Mouse (Mus musculus): ENCODE results near the gene Ly86. TPM values are rescaled to one million over a fixed set of nuclear protein-coding genes. Genes with fewer than 3 reads are reported as not detected.

Gene Ly86
- polyA plus RNA-seq, 1 experiment from 2014 or later = 5.1 TPM

- 1% methylated on average over 25 of the region's 25 CpGs for WGBS
These were observed 32.6 kb upstream of the Ly86 start for GRCm38 (mm10) chr13:37312222-37312928.

DNA sequence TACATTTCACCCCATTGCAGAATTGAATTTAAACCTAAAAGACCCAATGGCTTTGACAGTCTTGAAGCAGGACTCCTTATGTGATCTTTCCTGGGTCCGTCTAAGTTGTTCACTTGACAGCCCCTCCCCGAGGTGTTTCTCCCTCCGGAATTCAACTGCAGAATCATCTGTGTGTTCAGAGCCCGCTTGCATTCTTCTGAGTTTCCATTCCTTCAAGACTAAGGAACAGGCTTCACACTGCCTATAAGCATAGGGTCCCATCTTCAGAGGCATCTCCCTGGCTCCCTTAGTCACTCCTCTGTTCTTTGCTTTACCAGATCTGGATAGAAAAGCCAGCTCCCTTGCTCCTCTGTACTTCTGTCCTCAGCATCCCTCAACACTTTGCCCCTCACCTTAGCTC, 32.1 kb upstream of the Ly86 start:
- ATAC-seq (ENCODE audit: low read depth) = peak; percentile 4; the same call in 1 of the 2 replicates
- WGBS = 31% methylated on average over 4 of the region's 4 CpGs
- no peak overlapping the region for H3K27ac ChIP-seq (ENCODE audit: low read depth, low read length)
- peak overlapping the region; percentile 26; the same call in 1 of the 2 replicates for H3K4me2 ChIP-seq (ENCODE audit: low read depth, low read length)
- peaks cover 10% of the 10 kb centered on the region; the same call in 1 of the 2 replicates for H3K4me1 ChIP-seq (ENCODE audit: control insufficient read depth, insufficient read depth, low read length)
- H3K27me3 ChIP-seq (ENCODE audit: control insufficient read depth, insufficient read depth, low read length) = no peaks in the 10 kb centered on the region
- H3K36me3 ChIP-seq (ENCODE audit: control insufficient read depth, insufficient read depth, low read length) = no peaks in the 10 kb centered on the region
- no peak overlapping the region for H3K4me3 ChIP-seq (ENCODE audit: low read depth, low read length)
- no peaks in the 10 kb centered on the region for H3K9me3 ChIP-seq (ENCODE audit: control insufficient read depth, low read length)
- 0 out of 2 replicates have a peak overlapping the region, but pooled peaks have one; percentile 4 for H3K9ac ChIP-seq (replicated peaks; ENCODE audit: low read depth, low read length)

More at GRCm38 (mm10) chr13:37312222-37312928, 32.6 kb upstream of the Ly86 start:
- no peaks in the 10 kb centered on the region for H3K9me3 ChIP-seq (ENCODE audit: control insufficient read depth, low read length)
- H3K27me3 ChIP-seq (ENCODE audit: control insufficient read depth, insufficient read depth, low read length) = no peaks in the 10 kb centered on the region
- H3K36me3 ChIP-seq (ENCODE audit: control insufficient read depth, insufficient read depth, low read length) = no peaks in the 10 kb centered on the region
- H3K4me3 ChIP-seq (ENCODE audit: low read depth, low read length) = peak overlapping the region; percentile 29
- peak overlapping the region; percentile 84 for H3K27ac ChIP-seq (ENCODE audit: low read depth, low read length)
- H3K4me2 ChIP-seq (ENCODE audit: low read depth, low read length) = peak overlapping the region; percentile 59
- H3K9ac ChIP-seq (replicated peaks; ENCODE audit: low read depth, low read length) = peak overlapping the region; percentile 55
- H3K4me1 ChIP-seq (ENCODE audit: control insufficient read depth, insufficient read depth, low read length) = peaks cover 10% of the 10 kb centered on the region; the same call in 1 of the 2 replicates
- ATAC-seq (ENCODE audit: low read depth) = peak; percentile 98

DNA sequence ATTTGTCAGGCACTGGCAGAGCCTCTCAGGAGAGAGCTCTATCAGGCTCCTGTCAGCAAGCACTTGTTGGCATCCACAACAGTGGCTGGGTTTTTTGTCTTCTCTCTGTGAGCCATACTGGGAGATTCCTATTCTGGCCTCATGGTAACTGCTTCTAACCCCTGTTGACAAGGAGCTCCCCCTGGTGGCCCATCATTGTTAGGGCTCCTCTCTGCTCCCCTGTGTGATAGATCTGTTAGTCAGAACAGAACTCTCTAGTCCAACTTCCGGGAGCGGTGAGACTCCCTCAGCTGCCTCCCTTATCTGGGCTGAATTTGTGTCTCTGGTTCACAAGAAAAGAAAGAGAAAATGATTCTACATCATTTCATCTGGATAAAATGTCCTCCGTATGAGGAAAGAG, 19.5 kb upstream of the Ly86 start:
- H3K36me3 ChIP-seq (ENCODE audit: control insufficient read depth, insufficient read depth, low read length) = no peaks in the 10 kb centered on the region
- no peak overlapping the region for H3K4me3 ChIP-seq (ENCODE audit: low read depth, low read length)
- H3K27me3 ChIP-seq (ENCODE audit: control insufficient read depth, insufficient read depth, low read length) = no peaks in the 10 kb centered on the region
- no peak overlapping the region for H3K9ac ChIP-seq (replicated peaks; ENCODE audit: low read depth, low read length)
- H3K27ac ChIP-seq (ENCODE audit: low read depth, low read length) = no peak overlapping the region
- no peak overlapping the region for H3K4me2 ChIP-seq (ENCODE audit: low read depth, low read length)
- no peaks in the 10 kb centered on the region for H3K4me1 ChIP-seq (ENCODE audit: control insufficient read depth, insufficient read depth, low read length)
- WGBS = 89% methylated on average over 3 of the region's 3 CpGs
- H3K9me3 ChIP-seq (ENCODE audit: control insufficient read depth, low read length) = no peaks in the 10 kb centered on the region
- no peak for ATAC-seq (ENCODE audit: low read depth)

- Histone ChIP-seq H3K4me2 (ENCODE audit: low read depth, low read length) (no peak overlapping the region), H3K36me3 (ENCODE audit: control insufficient read depth, insufficient read depth, low read length) (no peaks in the 10 kb centered on the region), H3K9me3 (ENCODE audit: control insufficient read depth, low read length) (no peaks in the 10 kb centered on the region), H3K9ac (replicated peaks; ENCODE audit: low read depth, low read length) (no peak overlapping the region), H3K4me1 (ENCODE audit: control insufficient read depth, insufficient read depth, low read length) (no peaks in the 10 kb centered on the region), H3K27me3 (ENCODE audit: control insufficient read depth, insufficient read depth, low read length) (no peaks in the 10 kb centered on the region), H3K27ac (ENCODE audit: low read depth, low read length) (no peak overlapping the region), H3K4me3 (ENCODE audit: low read depth, low read length) (no peak overlapping the region)
- WGBS = 53% methylated on average over 8 of the region's 8 CpGs
- ATAC-seq (ENCODE audit: low read depth) = no peak
These were observed 15.3 kb upstream of the Ly86 start for GRCm38 (mm10) chr13:37329747-37330146.

- Histone ChIP-seq H3K36me3 (ENCODE audit: control insufficient read depth, insufficient read depth, low read length) (no peaks in the 10 kb centered on the region), H3K9ac (replicated peaks; ENCODE audit: low read depth, low read length) (no peak overlapping the region), H3K27me3 (ENCODE audit: control insufficient read depth, insufficient read depth, low read length) (no peaks in the 10 kb centered on the region), H3K9me3 (ENCODE audit: control insufficient read depth, low read length) (no peaks in the 10 kb centered on the region), H3K4me2 (ENCODE audit: low read depth, low read length) (no peak overlapping the region), H3K27ac (ENCODE audit: low read depth, low read length) (no peak overlapping the region), H3K4me3 (ENCODE audit: low read depth, low read length) (no peak overlapping the region), H3K4me1 (ENCODE audit: control insufficient read depth, insufficient read depth, low read length) (no peaks in the 10 kb centered on the region)
- ATAC-seq (ENCODE audit: low read depth) = no peak
- 87% methylated on average over 4 of the region's 4 CpGs for WGBS
These were observed 14.0 kb upstream of the Ly86 start for GRCm38 (mm10) chr13:37330971-37331370.

DNA sequence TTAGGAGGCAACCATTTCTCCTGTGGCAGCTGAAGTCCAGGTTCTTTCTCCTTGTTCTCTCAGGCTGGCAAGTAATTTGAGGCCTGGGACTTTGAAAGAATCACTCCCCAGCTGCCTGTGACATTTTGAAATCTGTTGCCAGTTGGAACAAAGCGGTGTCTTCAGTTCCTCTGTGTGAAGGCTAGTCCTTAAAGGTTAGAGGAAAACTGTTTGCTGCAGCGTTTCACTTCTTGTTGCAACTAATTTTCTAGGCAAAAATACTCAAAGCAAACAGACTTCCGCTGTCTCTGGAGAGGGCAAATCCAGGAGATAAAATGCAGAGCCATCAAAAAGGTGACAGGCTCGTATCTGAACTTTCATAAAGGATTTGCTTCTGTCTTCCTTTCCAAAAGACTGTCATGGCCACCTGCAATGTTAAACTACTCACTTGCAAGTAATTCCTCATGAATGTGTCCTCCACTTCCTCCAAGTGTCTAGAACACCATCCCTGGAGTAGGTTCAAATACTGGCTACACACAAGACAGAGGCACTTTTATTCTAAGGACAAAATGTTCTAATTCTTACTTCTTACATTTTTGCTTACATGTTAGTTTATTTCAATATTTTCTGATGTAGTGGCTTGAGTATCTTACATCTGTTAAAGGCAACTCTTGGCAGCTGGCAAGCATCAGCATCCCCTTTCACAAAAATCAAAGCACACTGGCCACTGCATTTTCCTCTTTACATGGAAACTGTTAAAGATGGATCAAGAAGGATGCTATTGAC, 12.0 kb upstream of the Ly86 start:
- H3K4me3 ChIP-seq (ENCODE audit: low read depth, low read length) = no peak overlapping the region
- H3K27me3 ChIP-seq (ENCODE audit: control insufficient read depth, insufficient read depth, low read length) = no peaks in the 10 kb centered on the region
- H3K4me1 ChIP-seq (ENCODE audit: control insufficient read depth, insufficient read depth, low read length) = no peaks in the 10 kb centered on the region
- no peaks in the 10 kb centered on the region for H3K9me3 ChIP-seq (ENCODE audit: control insufficient read depth, low read length)
- no peak overlapping the region for H3K27ac ChIP-seq (ENCODE audit: low read depth, low read length)
- no peak overlapping the region for H3K9ac ChIP-seq (replicated peaks; ENCODE audit: low read depth, low read length)
- H3K36me3 ChIP-seq (ENCODE audit: control insufficient read depth, insufficient read depth, low read length) = no peaks in the 10 kb centered on the region
- H3K4me2 ChIP-seq (ENCODE audit: low read depth, low read length) = no peak overlapping the region
- ATAC-seq (ENCODE audit: low read depth) = no peak
- 77% methylated on average over 4 of the region's 4 CpGs for WGBS

- WGBS = 83% methylated on average over 1 of the region's 1 CpGs
- H3K9ac ChIP-seq (replicated peaks; ENCODE audit: low read depth, low read length) = no peak overlapping the region
- no peak for ATAC-seq (ENCODE audit: low read depth)
- no peaks in the 10 kb centered on the region for H3K9me3 ChIP-seq (ENCODE audit: control insufficient read depth, low read length)
- H3K27ac ChIP-seq (ENCODE audit: low read depth, low read length) = no peak overlapping the region
- H3K4me2 ChIP-seq (ENCODE audit: low read depth, low read length) = no peak overlapping the region
- no peak overlapping the region for H3K4me3 ChIP-seq (ENCODE audit: low read depth, low read length)
- H3K27me3 ChIP-seq (ENCODE audit: control insufficient read depth, insufficient read depth, low read length) = no peaks in the 10 kb centered on the region
- H3K36me3 ChIP-seq (ENCODE audit: control insufficient read depth, insufficient read depth, low read length) = no peaks in the 10 kb centered on the region
- no peaks in the 10 kb centered on the region for H3K4me1 ChIP-seq (ENCODE audit: control insufficient read depth, insufficient read depth, low read length)
These were observed 11.5 kb upstream of the Ly86 start for GRCm38 (mm10) chr13:37333544-37333870.

GRCm38 (mm10) chr13:37337269-37337668, 7.7 kb upstream of the Ly86 start:
- H3K36me3 ChIP-seq (ENCODE audit: control insufficient read depth, insufficient read depth, low read length) = no peaks in the 10 kb centered on the region
- H3K27ac ChIP-seq (ENCODE audit: low read depth, low read length) = no peak overlapping the region
- no peak for ATAC-seq (ENCODE audit: low read depth)
- no peaks in the 10 kb centered on the region for H3K4me1 ChIP-seq (ENCODE audit: control insufficient read depth, insufficient read depth, low read length)
- no peak overlapping the region for H3K4me2 ChIP-seq (ENCODE audit: low read depth, low read length)
- no peak overlapping the region for H3K4me3 ChIP-seq (ENCODE audit: low read depth, low read length)
- H3K9ac ChIP-seq (replicated peaks; ENCODE audit: low read depth, low read length) = no peak overlapping the region
- 78% methylated on average over 4 of the region's 4 CpGs for WGBS
- H3K9me3 ChIP-seq (ENCODE audit: control insufficient read depth, low read length) = no peaks in the 10 kb centered on the region
- no peaks in the 10 kb centered on the region for H3K27me3 ChIP-seq (ENCODE audit: control insufficient read depth, insufficient read depth, low read length)

DNA sequence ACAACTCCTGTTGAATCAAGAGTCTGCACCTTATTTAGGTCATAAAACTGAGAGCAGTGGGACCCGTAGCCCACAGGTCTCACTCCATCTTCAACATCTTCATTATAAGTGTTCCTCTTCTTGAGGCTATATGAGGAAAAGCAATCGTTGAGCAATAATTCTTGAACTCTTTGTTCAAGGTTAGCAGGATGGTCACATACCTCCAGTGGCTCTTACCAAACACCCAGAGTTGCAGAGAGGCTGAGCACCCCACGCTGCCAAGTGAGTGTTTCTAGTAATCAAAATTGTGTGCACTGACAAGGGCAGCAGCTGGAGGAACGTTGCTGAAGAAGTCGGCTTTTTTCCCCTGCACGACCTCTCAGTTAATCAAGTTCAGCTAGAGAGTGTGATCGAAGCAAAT, 7.1 kb upstream of the Ly86 start:
- WGBS = 82% methylated on average over 7 of the region's 7 CpGs
- no peak overlapping the region for H3K9ac ChIP-seq (replicated peaks; ENCODE audit: low read depth, low read length)
- no peak overlapping the region for H3K4me2 ChIP-seq (ENCODE audit: low read depth, low read length)
- no peaks in the 10 kb centered on the region for H3K4me1 ChIP-seq (ENCODE audit: control insufficient read depth, insufficient read depth, low read length)
- H3K27me3 ChIP-seq (ENCODE audit: control insufficient read depth, insufficient read depth, low read length) = no peaks in the 10 kb centered on the region
- no peaks in the 10 kb centered on the region for H3K36me3 ChIP-seq (ENCODE audit: control insufficient read depth, insufficient read depth, low read length)
- H3K4me3 ChIP-seq (ENCODE audit: low read depth, low read length) = no peak overlapping the region
- no peak for ATAC-seq (ENCODE audit: low read depth)
- no peaks in the 10 kb centered on the region for H3K9me3 ChIP-seq (ENCODE audit: control insufficient read depth, low read length)
- no peak overlapping the region for H3K27ac ChIP-seq (ENCODE audit: low read depth, low read length)
